In genomic region chr3:129680258-129680657, GRCm38 (mm10) we compare ENCODE assay signal across 9 mouse cellular contexts.
A peak's percentile ranks its signal among the peaks of the same experiment; 100 is the strongest.
DNase-seq lines count a peak whose midpoint lies in the region; ATAC-seq and TF ChIP-seq lines count a peak whose summit lies in the region.
"Had no signal": no experiment of that assay in that cellular context is flagged by ENCODE, and none has a peak within 500 bp of the region (broad histone marks: within the 10 kb centered on the region; RNA-seq: fewer than 3 reads in every experiment).

No protein-coding gene starts in this region.

- peak; percentile 52 for TF ChIP-seq CTCF in gastrocnemius, adult 2 months (IDR thresholded peaks at IDR 0.05)
- peak; percentile 48 for TF ChIP-seq CTCF in lung, postnatal 0 days (IDR thresholded peaks at IDR 0.05)
- peak; percentile 44 for TF ChIP-seq CTCF in heart, adult 2 months (IDR thresholded peaks at IDR 0.05)

- H3K4me1 ChIP-seq in lung, postnatal 0 days (ENCODE audit: insufficient read depth, low read depth, low read length) = no peaks in the 10 kb centered on the region
- no peaks in the 10 kb centered on the region for H3K4me1 ChIP-seq in heart, adult 2 months (ENCODE audit: control insufficient read depth, insufficient read depth, low read length)

- WGBS in lung, postnatal 0 days = 69% methylated on average over 5 of the region's 5 CpGs
- WGBS in heart, adult 2 months = 47% methylated on average over 5 of the region's 5 CpGs

- no peaks in the 10 kb centered on the region for H3K36me3 ChIP-seq in lung, postnatal 0 days (ENCODE audit: insufficient read depth, low read length)
- no peaks in the 10 kb centered on the region for H3K36me3 ChIP-seq in heart, adult 2 months (ENCODE audit: control insufficient read depth, insufficient read depth, low read length)

- H3K27me3 ChIP-seq in lung, postnatal 0 days (replicated peaks; ENCODE audit: insufficient read depth, low read length) = no peaks in the 10 kb centered on the region
- no peaks in the 10 kb centered on the region for H3K27me3 ChIP-seq in heart, adult 2 months (ENCODE audit: control insufficient read depth, insufficient read depth, low read length)

- H3K4me3 ChIP-seq in gastrocnemius, adult 2 months = no peak overlapping the region
- H3K4me3 ChIP-seq in lung, postnatal 0 days (ENCODE audit: low read depth, low read length) = no peak overlapping the region
- H3K4me3 ChIP-seq in heart, adult 2 months = no peak overlapping the region

- H3K9me3 ChIP-seq in lung, postnatal 0 days (ENCODE audit: low read length) = no peaks in the 10 kb centered on the region

- H3K79me2 ChIP-seq in heart, adult 2 months (replicated peaks; ENCODE audit: control insufficient read depth, insufficient read depth, low read length) = no peaks in the 10 kb centered on the region

- H3K27ac ChIP-seq in gastrocnemius, adult 2 months = peak overlapping the region; percentile 53
- no peak overlapping the region for H3K27ac ChIP-seq in lung, postnatal 0 days (ENCODE audit: low read length)
- no peak overlapping the region for H3K27ac ChIP-seq in heart, adult 2 months

- no peak for ATAC-seq in lung, postnatal 0 days
- ATAC-seq in erythroid progenitor cell, adult 5-6 weeks (replicated peaks; ENCODE audit: low FRiP score, poor library complexity, severe bottlenecking) = no peak
- ATAC-seq: intestine, embryonic 16.5 days had no signal

- TF ChIP-seq EP300 in lung, postnatal 0 days (IDR thresholded peaks at IDR 0.05) = no peak
- TF ChIP-seq EP300 in heart, adult 2 months (IDR thresholded peaks at IDR 0.05; ENCODE audit: insufficient read depth, low read depth, low read length) = no peak

- peak; percentile 77 for DNase-seq in gastrocnemius, adult 2 months
- no peak for DNase-seq in gastrocnemius, postnatal 4 days (ENCODE audit: low spot score in 2 of 2)
- no peak for DNase-seq in lung, postnatal 0 days (ENCODE audit: low spot score)
- no peak for DNase-seq in lung, postnatal 4 days
- DNase-seq in heart, adult 2 months = peak in 1 of 2 experiments; percentile 53
- peak; percentile 9 for DNase-seq in lung, postnatal 14 days
- DNase-seq in T-cell, adult 2 months (ENCODE audit: low spot score) = no peak

- no peak overlapping the region for H3K4me2 ChIP-seq in lung, postnatal 0 days (replicated peaks; ENCODE audit: low read depth, low read length)

- intact Hi-C loops in gastrocnemius, adult 2 months (cut with DNase I) = loop anchor here (5.0 kb wide), 1 partner anchor 148 kb away; the partner anchor contains the start of gene Elovl6
- intact Hi-C loops in heart, adult 2 months (cut with DNase I) = loop anchor here (5.0 kb wide), 1 partner anchor 148 kb away; the partner anchor contains the start of gene Elovl6

- no peak overlapping the region for H3K9ac ChIP-seq in lung, postnatal 0 days (replicated peaks; ENCODE audit: low read depth)
- H3K9ac ChIP-seq in heart, adult 2 months (ENCODE audit: low read depth, low read length) = no peak overlapping the region

- no peak for TF ChIP-seq POLR2A in heart, adult 2 months (IDR thresholded peaks at IDR 0.05; ENCODE audit: insufficient read depth, low read depth, low read length)

Comparison
In these comparisons a context has a peak if more than half of its experiments do, and no peak if none do; other contexts are left out.
1. DNase-seq: peak in gastrocnemius, adult 2 months (single experiment) and lung, postnatal 14 days (single experiment); none in gastrocnemius, postnatal 4 days (0 of 2), lung, postnatal 0 days (single experiment), lung, postnatal 4 days (0 of 2) and T-cell, adult 2 months (single experiment).
2. Peak in every context shown above with its lines, with median percentiles within 50 percentile points of each other: CTCF ChIP-seq.